Mouse (Mus musculus): ENCODE data around the gene Ptger1. TPM values are rescaled to one million over a fixed set of nuclear protein-coding genes. Genes with fewer than 3 reads are reported as not detected.

Gene Ptger1
- polyA plus RNA-seq, 1 experiment from 2014 or later: 0.63 TPM

DNA sequence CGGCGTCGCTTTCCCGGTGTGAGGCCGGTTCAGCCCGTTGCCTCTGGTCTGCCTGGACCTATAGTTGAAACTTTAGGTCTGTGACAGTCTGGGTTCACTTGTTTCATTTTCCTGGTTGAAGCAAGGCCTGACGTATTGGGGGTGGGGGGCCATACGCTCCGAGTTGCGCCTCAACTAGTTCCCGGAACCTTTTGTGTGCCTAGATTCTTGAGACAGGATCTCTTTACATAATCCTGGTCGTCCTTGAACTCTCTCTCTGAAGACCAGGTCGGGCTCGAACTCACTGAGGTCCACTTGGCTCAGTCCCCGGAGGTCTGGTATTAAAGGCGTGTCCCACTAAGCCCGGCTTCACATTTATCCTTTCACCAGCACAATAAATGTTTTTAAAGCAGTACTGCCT, 49.3 kb downstream of the Ptger1 start:
- WGBS: 2% methylated on average over 17 of the region's 17 CpGs
- Histone ChIP-seq H3K9me3 (no peaks in the 10 kb centered on the region), H3K36me3 (peaks cover 18% of the 10 kb centered on the region), H3K4me2 (peak overlapping the region; percentile 68), H3K4me3 (replicated peaks) (peak overlapping the region; percentile 88), H3K4me1 (replicated peaks) (peaks cover 18% of the 10 kb centered on the region), H3K27me3 (no peaks in the 10 kb centered on the region), H3K27ac (peak overlapping the region; percentile 91; the same call in 1 of the 2 replicates), H3K9ac (replicated peaks) (peak overlapping the region; percentile 81)
- no peak for ATAC-seq (ENCODE audit: insufficient number of reproducible peaks, insufficient read depth, low FRiP score, low TSS enrichment, low read depth)

GRCm38 (mm10) chr8:83716563-83716962, 50.1 kb downstream of the Ptger1 start:
- no peak for ATAC-seq (ENCODE audit: insufficient number of reproducible peaks, insufficient read depth, low FRiP score, low TSS enrichment, low read depth)

GRCm38 (mm10) chr8:83719048-83719447, 52.6 kb downstream of the Ptger1 start:
- H3K9ac ChIP-seq (replicated peaks): no peak overlapping the region
- H3K4me2 ChIP-seq: no peak overlapping the region
- WGBS: 98% methylated on average over 2 of the region's 2 CpGs
- no peaks in the 10 kb centered on the region for H3K9me3 ChIP-seq
- no peak for ATAC-seq (ENCODE audit: insufficient number of reproducible peaks, insufficient read depth, low FRiP score, low TSS enrichment, low read depth)
- no peak overlapping the region for H3K27ac ChIP-seq
- peaks cover 18% of the 10 kb centered on the region for H3K4me1 ChIP-seq (replicated peaks)
- H3K36me3 ChIP-seq: peaks cover 51% of the 10 kb centered on the region
- H3K4me3 ChIP-seq (replicated peaks): no peak overlapping the region
- no peaks in the 10 kb centered on the region for H3K27me3 ChIP-seq

More at GRCm38 (mm10) chr8:83716563-83716962, 50.1 kb downstream of the Ptger1 start:
- Histone ChIP-seq H3K9me3 (no peaks in the 10 kb centered on the region), H3K4me2 (peak overlapping the region; percentile 68), H3K9ac (replicated peaks) (0 out of 2 replicates have a peak overlapping the region, but pooled peaks have one; percentile 81), H3K36me3 (peaks cover 26% of the 10 kb centered on the region), H3K4me3 (replicated peaks) (peak overlapping the region; percentile 88), H3K27me3 (no peaks in the 10 kb centered on the region), H3K27ac (no peak overlapping the region), H3K4me1 (replicated peaks) (peaks cover 18% of the 10 kb centered on the region)
- 69% methylated on average over 2 of the region's 2 CpGs for WGBS

GRCm38 (mm10) chr8:83719693-83720092, 53.2 kb downstream of the Ptger1 start:
- Histone ChIP-seq H3K27ac (no peak overlapping the region), H3K27me3 (no peaks in the 10 kb centered on the region), H3K4me2 (no peak overlapping the region), H3K9me3 (no peaks in the 10 kb centered on the region), H3K9ac (replicated peaks) (no peak overlapping the region), H3K4me3 (replicated peaks) (no peak overlapping the region), H3K4me1 (replicated peaks) (peaks cover 18% of the 10 kb centered on the region), H3K36me3 (peaks cover 57% of the 10 kb centered on the region)
- 80% methylated on average over 2 of the region's 2 CpGs for WGBS
- ATAC-seq (ENCODE audit: insufficient number of reproducible peaks, insufficient read depth, low FRiP score, low TSS enrichment, low read depth): no peak

DNA sequence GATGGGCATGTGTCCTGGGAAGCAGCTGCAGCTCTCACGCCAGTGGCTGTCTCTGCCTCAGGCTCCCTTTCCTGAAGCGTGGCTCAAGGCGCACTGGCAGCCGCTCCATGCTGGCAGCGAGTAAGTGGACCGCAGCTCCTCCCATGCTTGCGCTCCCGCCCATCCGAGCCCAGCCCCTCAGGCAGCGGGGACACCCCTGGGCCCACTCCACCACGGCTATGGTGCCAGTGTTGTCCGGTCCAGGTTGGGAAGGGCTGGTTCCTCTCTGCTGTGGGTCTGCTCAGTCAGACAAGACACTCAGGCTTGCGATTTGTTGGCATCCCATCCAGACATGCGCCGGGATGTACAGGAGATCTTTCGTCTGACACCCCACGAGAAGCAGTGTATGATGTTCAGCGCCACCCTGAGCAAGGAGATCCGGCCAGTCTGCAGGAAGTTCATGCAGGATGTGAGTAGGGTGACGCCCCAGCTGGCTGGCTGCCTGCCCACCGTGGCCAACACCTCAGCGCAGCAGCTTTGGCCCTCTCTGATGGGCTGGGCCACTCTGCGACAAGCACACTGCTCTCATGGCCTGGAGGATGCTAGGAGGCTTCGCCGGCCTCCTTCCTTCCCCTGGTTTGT, 55.0 kb downstream of the Ptger1 start:
- ATAC-seq (ENCODE audit: insufficient number of reproducible peaks, insufficient read depth, low FRiP score, low TSS enrichment, low read depth): no peak
- Histone ChIP-seq H3K4me2 (no peak overlapping the region), H3K9me3 (no peaks in the 10 kb centered on the region), H3K4me3 (replicated peaks) (no peak overlapping the region), H3K4me1 (replicated peaks) (peaks cover 12% of the 10 kb centered on the region), H3K36me3 (peaks cover 75% of the 10 kb centered on the region), H3K27ac (no peak overlapping the region), H3K9ac (replicated peaks) (no peak overlapping the region), H3K27me3 (no peaks in the 10 kb centered on the region)
- WGBS: 90% methylated on average over 25 of the region's 25 CpGs

Other genes with a start within 250 kb of the Ptger1 start
- gene Scoc, start 208.3 kb upstream of the Ptger1 start, polyA plus RNA-seq (2016; fragmentation: Nextera tagmentation; extraction: Ambion mirVana): 109 and 127 TPM in 2 replicates
- gene Olfr370, start 130.9 kb upstream of the Ptger1 start, polyA plus RNA-seq (2016; fragmentation: Nextera tagmentation; extraction: Ambion mirVana): not detected in 2 replicates
- 302 and 305 TPM in 2 replicates for gene Ndufb7, start 100.0 kb upstream of the Ptger1 start, polyA plus RNA-seq (2016; fragmentation: Nextera tagmentation; extraction: Ambion mirVana)
- gene Tecr, start 58.7 kb upstream of the Ptger1 start, polyA plus RNA-seq (2016; fragmentation: Nextera tagmentation; extraction: Ambion mirVana): 577 and 580 TPM in 2 replicates
- 68.4 and 72.8 TPM in 2 replicates for gene Dnajb1, start 58.5 kb upstream of the Ptger1 start, polyA plus RNA-seq (2016; fragmentation: Nextera tagmentation; extraction: Ambion mirVana)
- gene Gipc1, start 14.0 kb upstream of the Ptger1 start, polyA plus RNA-seq (2016; fragmentation: Nextera tagmentation; extraction: Ambion mirVana): 179 and 185 TPM in 2 replicates
- 36.8 and 37.4 TPM in 2 replicates for gene Pkn1, start 32.5 kb downstream of the Ptger1 start, polyA plus RNA-seq (2016; fragmentation: Nextera tagmentation; extraction: Ambion mirVana)
- 155 and 164 TPM in 2 replicates for gene Ddx39, start 48.5 kb downstream of the Ptger1 start, polyA plus RNA-seq (2016; fragmentation: Nextera tagmentation; extraction: Ambion mirVana)
- 24.2 and 28.0 TPM in 2 replicates for gene Adgre5, start 74.6 kb downstream of the Ptger1 start, polyA plus RNA-seq (2016; fragmentation: Nextera tagmentation; extraction: Ambion mirVana)
- gene Adgrl1, start 233.4 kb downstream of the Ptger1 start, polyA plus RNA-seq (2016; fragmentation: Nextera tagmentation; extraction: Ambion mirVana): 28.2 and 32.7 TPM in 2 replicates